Mouse (Mus musculus): ENCODE results near the gene Atp5s.

DNA sequence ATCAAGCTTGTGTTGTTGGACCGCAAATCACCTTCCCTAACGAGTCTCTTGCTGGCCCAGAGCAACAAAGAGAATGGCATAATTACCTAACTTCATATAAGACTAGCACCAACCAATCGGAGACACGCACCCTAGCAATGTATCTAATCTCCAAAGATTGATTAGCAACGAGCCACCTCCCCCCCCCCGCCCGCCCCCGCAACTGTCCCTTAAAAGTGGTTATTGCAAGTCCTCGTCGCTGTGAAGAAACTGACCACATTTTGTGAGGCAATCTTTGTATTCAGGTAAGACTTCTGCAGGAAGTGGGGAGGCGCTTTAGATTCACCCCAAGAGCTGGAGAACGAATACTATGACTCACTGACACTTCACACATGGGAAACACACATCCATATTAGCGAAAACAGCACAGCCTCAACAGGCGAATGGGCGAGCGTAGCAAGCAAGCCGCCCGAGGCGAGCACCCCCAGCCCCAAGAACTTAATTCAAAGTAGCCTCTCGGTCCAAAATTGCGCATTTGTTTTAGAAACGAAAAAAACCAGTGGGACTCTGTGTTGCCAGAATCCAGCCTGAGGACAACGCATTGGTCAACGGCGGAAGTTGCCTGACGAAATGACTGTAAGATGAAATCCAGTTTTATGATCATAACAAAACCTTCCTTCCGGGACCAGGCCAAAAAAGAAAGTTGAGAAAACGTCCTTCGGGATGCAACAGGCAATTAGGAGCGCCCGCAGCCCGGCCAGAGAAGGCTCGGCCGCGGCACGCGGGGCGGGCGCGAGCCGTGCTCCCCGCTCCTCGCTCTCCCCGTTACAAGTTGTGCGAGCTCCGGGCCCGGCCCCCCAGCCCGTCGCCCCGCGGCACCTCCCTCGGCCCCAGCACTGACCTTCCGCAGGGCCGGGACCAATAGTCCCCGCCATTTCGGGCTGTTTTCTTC, 43.9 kb upstream of the Atp5s start:
- TF ChIP-seq CTCF (IDR thresholded peaks at IDR 0.05; ENCODE audit: insufficient read depth, low read length) = no peak
- no peak for TF ChIP-seq POLR2A (IDR thresholded peaks at IDR 0.05; ENCODE audit: borderline replicate concordance, extremely low read depth, low read depth, low read length)

All from lung, adult 2 months (tissue).